Mouse (Mus musculus) kidney, postnatal 14 days (tissue): ENCODE measurements around the gene Ano6.

Experiments used
- DNase-seq: peaks from one replicate; pipeline ENCODE4 v3.0.0; 2022; ENCODE audit warnings: mixed read lengths

The Ano6 gene

GRCm38 (mm10) chr15:95895699-95896098 lies 105.1 kb downstream of the Ano6 start:
- DNase-seq = no peak

GRCm38 (mm10) chr15:95897653-95898052 lies 107.0 kb downstream of the Ano6 start:
- DNase-seq = no peak

GRCm38 (mm10) chr15:95898438-95898837 lies 107.8 kb downstream of the Ano6 start:
- no peak for DNase-seq

GRCm38 (mm10) chr15:95902396-95902795 lies 111.8 kb downstream of the Ano6 start:
- no peak for DNase-seq

GRCm38 (mm10) chr15:95904247-95904646 lies 113.6 kb downstream of the Ano6 start:
- DNase-seq = no peak

- DNase-seq = peak; percentile 87
Observed at GRCm38 (mm10) chr15:95906017-95906749, 115.5 kb downstream of the Ano6 start.

GRCm38 (mm10) chr15:95906891-95907290 lies 116.2 kb downstream of the Ano6 start:
- no peak for DNase-seq

GRCm38 (mm10) chr15:95907337-95907736 lies 116.7 kb downstream of the Ano6 start:
- DNase-seq = peak; percentile 66

GRCm38 (mm10) chr15:95907909-95908308 lies 117.3 kb downstream of the Ano6 start:
- no peak for DNase-seq

GRCm38 (mm10) chr15:95910099-95910780 lies 119.6 kb downstream of the Ano6 start:
- no peak for DNase-seq

- DNase-seq = no peak
Observed at GRCm38 (mm10) chr15:95914963-95915362, 124.3 kb downstream of the Ano6 start.

GRCm38 (mm10) chr15:95915477-95915876 lies 124.8 kb downstream of the Ano6 start:
- DNase-seq = no peak

- DNase-seq = no peak
Observed at GRCm38 (mm10) chr15:95917330-95917729, 126.7 kb downstream of the Ano6 start.

- no peak for DNase-seq
Observed at GRCm38 (mm10) chr15:95920047-95920446, 129.4 kb downstream of the Ano6 start.

- no peak for DNase-seq
Observed at GRCm38 (mm10) chr15:95921072-95921471, 130.4 kb downstream of the Ano6 start.

GRCm38 (mm10) chr15:95921639-95922038 lies 131.0 kb downstream of the Ano6 start:
- DNase-seq = no peak

- no peak for DNase-seq
Observed at GRCm38 (mm10) chr15:95922558-95922957, 131.9 kb downstream of the Ano6 start.

- DNase-seq = no peak
Observed at GRCm38 (mm10) chr15:95925334-95925986, 134.8 kb downstream of the Ano6 start.

- no peak for DNase-seq
Observed at GRCm38 (mm10) chr15:95929087-95929486, 138.4 kb downstream of the Ano6 start.

- DNase-seq = peak; percentile 43
Observed at GRCm38 (mm10) chr15:95931013-95931775, 140.6 kb downstream of the Ano6 start.

GRCm38 (mm10) chr15:95932358-95932757 lies 141.7 kb downstream of the Ano6 start:
- DNase-seq = no peak

GRCm38 (mm10) chr15:95935141-95935540 lies 144.5 kb downstream of the Ano6 start:
- DNase-seq = no peak

- peak; percentile 38 for DNase-seq
Observed at GRCm38 (mm10) chr15:95943470-95943869, 152.8 kb downstream of the Ano6 start.
